Mouse (Mus musculus): ENCODE measurements around the gene Mllt3.

Gene Mllt3

GRCm38 (mm10) chr4:87881995-87882394 is 151.2 kb downstream of the Mllt3 start:
- no peak for TF ChIP-seq GATA4 (IDR thresholded peaks at IDR 0.05; ENCODE audit: insufficient replicate concordance, low read length)

DNA sequence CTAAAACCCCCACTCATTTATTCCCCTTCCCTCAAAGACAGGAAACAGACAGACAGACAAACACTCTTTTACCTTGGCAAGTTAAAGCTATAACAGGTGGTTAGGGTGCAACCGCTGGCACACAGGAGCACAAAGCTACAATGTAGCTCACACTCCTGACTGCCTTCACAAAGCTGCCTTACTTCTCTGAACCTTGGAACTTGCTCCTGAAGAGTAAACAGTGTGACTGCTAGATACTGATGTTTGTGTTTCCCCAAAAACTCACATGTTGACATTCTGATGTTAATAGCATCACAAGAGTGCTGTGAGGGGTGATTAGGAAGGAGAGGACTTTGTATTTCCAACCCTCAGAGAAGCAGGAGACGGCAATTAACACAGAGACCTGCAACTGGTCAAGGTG is 151.6 kb downstream of the Mllt3 start:
- TF ChIP-seq GATA4 (IDR thresholded peaks at IDR 0.05; ENCODE audit: insufficient replicate concordance, low read length): no peak

GRCm38 (mm10) chr4:87880297-87880696 is 152.9 kb downstream of the Mllt3 start:
- TF ChIP-seq GATA4 (IDR thresholded peaks at IDR 0.05; ENCODE audit: insufficient replicate concordance, low read length): no peak

DNA sequence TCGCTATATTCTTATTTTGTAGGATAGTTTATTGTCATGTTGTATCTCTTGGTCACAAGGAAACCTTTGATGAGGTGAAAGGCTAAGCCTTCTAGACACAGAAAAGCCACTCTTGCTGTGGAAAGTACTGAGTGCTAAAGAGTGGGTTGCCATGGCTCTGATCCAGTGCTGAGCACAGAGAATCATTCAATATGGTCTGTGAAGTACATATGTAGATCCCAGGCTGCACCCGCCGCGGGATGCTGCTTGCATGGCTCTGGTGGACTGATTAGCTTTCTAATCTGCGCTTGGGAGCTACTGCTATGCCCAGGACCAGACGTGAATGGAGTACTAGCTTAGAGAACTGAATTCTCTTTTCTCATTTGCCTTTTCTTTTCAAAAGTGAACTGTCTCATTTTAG is 154.5 kb downstream of the Mllt3 start:
- TF ChIP-seq GATA4 (IDR thresholded peaks at IDR 0.05; ENCODE audit: insufficient replicate concordance, low read length): no peak

- TF ChIP-seq GATA4 (IDR thresholded peaks at IDR 0.05; ENCODE audit: insufficient replicate concordance, low read length): no peak
Measured at GRCm38 (mm10) chr4:87870563-87870962, 162.6 kb downstream of the Mllt3 start.

- TF ChIP-seq GATA4 (IDR thresholded peaks at IDR 0.05; ENCODE audit: insufficient replicate concordance, low read length): no peak
Measured at GRCm38 (mm10) chr4:87866564-87866963, 166.6 kb downstream of the Mllt3 start.

DNA sequence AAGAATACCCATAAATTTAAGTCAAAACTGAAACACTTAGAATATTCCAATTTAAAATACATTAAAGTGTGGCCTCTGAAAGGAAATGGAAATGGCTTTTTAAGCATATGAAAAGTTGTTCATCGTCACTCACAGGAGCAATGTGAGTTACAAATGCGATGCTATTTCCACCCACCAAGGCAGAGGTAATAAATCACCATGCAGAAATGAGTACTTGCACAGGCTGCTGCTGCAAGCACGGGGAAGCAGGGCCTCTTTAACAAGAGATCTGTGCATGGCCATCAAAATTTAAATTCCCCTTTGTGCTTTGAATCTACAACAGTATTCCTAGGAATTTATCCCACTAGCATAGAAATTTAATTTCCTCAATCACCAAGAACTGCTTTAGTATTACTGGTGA is 167.3 kb downstream of the Mllt3 start:
- no peak for TF ChIP-seq GATA4 (IDR thresholded peaks at IDR 0.05; ENCODE audit: insufficient replicate concordance, low read length)

DNA sequence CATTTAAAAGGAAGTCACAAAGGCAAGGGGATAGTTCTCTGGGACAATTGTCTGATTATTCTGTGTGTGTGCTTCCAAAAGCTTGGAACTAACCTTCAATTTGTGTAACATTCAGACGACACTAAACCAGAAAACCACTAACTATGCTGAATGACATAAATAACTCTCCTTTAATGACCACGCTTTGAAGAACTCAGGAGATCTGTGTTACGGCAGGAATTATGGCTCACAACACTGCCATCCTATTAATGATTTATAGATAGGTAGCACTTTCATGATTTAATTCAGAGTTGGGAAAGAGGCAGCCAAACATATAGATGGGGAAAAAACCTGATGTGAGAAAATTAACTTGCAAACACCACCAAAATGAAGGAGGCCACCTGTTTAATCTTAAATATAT is 168.1 kb downstream of the Mllt3 start:
- TF ChIP-seq GATA4 (IDR thresholded peaks at IDR 0.05; ENCODE audit: insufficient replicate concordance, low read length): no peak

- TF ChIP-seq GATA4 (IDR thresholded peaks at IDR 0.05; ENCODE audit: insufficient replicate concordance, low read length): no peak
Measured at GRCm38 (mm10) chr4:87863212-87863611, 170.0 kb downstream of the Mllt3 start.

DNA sequence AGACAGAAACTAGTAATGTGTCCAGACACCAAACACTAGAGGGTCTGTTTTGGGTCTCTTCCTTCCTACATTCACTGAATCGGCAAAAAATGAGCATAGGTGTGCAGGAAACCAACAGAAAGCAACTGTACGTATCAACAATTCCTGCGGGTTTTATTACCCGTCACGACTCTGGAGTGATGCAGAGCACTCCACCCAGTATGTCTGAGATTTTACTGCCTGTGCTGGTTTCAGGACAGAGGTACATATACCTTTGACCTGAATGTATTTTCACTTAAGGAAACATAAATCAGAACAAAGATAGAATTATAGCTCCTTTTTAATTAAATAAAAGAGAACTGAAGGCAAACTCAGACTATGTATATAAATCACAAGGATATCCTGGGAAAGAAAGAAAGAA is 172.4 kb downstream of the Mllt3 start:
- TF ChIP-seq GATA4 (IDR thresholded peaks at IDR 0.05; ENCODE audit: insufficient replicate concordance, low read length): no peak

GRCm38 (mm10) chr4:87859148-87859547 is 174.0 kb downstream of the Mllt3 start:
- no peak for TF ChIP-seq GATA4 (IDR thresholded peaks at IDR 0.05; ENCODE audit: insufficient replicate concordance, low read length)

DNA sequence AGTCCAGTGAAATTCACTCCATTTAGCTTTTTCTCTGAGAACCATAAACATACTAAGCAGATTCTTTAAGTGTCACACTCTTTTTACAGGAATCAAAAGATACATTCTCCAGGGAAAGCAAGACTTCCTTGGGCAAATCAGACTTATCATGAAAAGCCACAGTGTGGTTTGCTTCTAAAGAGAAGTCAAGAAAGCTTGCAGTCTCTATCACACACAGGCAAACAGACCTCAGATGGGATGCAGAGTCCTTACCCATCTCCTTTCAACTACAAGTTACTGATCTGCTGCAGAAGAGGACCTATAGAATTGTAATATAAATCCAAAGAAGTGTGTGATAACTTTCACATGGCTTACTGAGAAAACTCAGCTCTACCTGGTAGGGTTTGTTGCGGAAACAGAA is 175.2 kb downstream of the Mllt3 start:
- no peak for TF ChIP-seq GATA4 (IDR thresholded peaks at IDR 0.05; ENCODE audit: insufficient replicate concordance, low read length)

GRCm38 (mm10) chr4:87852461-87852860 is 180.7 kb downstream of the Mllt3 start:
- no peak for TF ChIP-seq GATA4 (IDR thresholded peaks at IDR 0.05; ENCODE audit: insufficient replicate concordance, low read length)

DNA sequence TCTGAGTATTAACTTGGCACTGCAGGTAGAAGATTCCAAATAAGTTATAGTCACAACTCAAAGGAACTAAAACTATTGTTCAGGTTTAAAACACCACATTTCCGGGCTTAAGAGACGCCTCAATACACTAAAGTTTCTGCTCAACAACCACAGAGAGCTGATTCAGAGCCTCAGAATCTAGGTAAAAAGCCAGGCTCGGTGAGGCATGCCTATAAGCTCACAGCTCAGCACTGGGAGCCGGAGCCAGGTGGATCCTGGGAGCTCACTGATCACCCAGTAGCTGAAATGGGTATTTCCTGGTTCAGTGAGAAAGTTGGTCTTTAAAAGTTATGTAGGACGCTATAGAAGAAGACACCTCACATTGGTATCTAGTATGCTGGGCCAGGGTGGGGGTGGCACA is 183.1 kb downstream of the Mllt3 start:
- no peak for TF ChIP-seq GATA4 (IDR thresholded peaks at IDR 0.05; ENCODE audit: insufficient replicate concordance, low read length)

DNA sequence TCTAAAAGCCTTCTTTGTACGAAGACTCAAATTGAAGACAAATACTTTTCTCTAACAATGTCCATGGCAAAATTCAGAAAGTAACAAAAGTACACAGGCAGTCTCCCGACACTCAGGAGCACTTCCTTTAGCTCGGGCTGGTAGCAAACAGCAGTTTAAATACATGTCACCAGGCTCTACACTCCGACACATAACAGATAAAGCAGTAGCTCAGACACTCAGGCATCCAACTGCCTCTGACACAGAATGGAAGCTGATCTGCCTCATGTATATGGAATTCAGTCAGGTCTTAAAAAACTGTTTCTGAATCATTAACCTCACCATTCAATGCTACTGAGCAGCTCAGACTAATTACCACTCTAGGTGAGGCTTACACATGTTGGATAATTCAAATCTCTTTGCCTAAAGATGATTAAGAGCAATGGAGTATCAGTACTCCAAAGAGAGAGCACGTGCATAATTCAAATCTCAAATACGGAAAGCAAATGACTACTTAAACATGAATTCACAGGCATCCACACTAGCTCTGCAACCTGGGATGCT is 188.4 kb downstream of the Mllt3 start:
- no peak for TF ChIP-seq GATA4 (IDR thresholded peaks at IDR 0.05; ENCODE audit: insufficient replicate concordance, low read length)

DNA sequence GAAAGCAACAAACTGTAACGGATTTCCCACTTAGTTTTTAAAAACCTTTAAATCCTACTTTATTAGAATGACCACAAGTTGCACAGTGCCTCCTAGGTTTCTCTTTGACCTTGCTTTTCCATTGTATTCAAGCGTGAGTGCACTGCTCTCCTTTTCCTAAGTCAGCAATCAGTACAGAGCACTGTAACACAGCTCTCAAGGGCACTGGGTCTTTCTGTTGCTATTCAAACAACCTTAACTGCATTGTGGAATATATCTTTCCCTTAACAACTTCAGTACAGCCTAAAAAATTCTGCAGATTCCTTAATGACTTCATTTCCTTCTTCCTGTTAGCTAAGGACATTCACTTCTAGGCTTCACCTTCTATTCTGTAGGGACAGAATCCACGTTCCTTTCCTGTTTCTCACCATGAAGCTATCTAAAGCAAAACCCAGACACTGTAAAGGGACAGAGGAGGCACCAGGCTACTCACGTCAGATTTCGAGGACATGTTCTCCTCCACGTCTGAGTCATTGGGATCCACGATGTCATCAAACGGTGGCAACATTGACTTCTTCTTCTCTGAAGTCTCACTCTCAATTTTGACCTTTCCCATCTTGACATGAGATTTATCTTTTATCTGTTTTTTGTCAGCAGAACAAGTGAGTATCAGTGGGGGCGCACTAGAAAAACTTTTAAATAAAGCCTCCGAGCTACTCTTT is 192.8 kb downstream of the Mllt3 start:
- TF ChIP-seq GATA4 (IDR thresholded peaks at IDR 0.05; ENCODE audit: insufficient replicate concordance, low read length): no peak

GRCm38 (mm10) chr4:87838716-87839115 is 194.4 kb downstream of the Mllt3 start:
- TF ChIP-seq GATA4 (IDR thresholded peaks at IDR 0.05; ENCODE audit: insufficient replicate concordance, low read length): no peak

All from liver, adult (tissue).